Mouse (Mus musculus): ENCODE data around the gene Kcnd3.

Kcnd3 gene

DNA sequence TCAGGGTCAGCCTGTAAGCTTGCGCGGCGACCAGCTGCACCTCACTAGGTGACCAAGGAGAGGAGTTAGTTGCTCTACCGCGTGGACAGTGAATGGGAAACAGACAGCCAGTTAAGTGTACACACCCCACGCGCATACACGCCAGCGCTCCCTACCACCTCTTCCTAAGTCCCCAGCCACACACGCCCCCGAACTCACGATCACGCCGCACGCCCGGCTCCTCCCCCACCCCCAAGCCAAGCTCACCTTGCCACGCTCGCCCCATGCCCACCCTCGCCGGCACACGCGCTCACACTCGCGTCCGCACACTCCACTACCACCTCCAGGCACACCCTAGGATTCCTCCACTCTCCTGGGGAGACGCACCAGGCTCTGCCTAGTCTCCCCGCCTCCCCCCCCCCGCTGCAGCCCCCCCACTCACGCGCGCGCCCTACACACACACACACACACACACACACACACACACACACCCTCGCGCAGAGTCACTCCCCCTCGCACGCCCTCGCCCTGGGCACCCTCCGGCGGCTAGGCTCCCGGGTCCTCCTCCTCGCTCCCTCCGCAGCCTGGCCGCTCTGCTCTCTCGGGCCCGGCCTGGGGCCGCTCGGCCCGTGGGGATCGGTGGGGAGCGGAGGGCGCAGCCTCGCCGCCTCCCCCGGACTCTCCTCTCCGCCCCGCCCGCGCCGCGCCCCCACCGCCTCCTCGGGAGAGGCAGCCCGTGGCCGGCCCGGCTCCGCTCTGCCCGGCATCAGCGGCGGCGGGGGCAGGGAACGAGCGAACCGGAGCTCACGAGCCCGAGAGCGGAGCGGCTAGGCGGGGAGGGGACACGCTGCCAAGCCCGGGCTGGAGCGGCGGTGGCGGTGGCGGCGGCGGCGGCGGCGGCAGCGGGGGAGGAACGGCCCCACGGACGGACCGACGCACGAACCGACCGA is at the start of gene Kcnd3:
TSS of gene Kcnd3 (plus strand) at position 704 of the 929 bp plus-strand sequence.
- in situ Hi-C loops (cut with MseI, MboI) = no loop called here

DNA sequence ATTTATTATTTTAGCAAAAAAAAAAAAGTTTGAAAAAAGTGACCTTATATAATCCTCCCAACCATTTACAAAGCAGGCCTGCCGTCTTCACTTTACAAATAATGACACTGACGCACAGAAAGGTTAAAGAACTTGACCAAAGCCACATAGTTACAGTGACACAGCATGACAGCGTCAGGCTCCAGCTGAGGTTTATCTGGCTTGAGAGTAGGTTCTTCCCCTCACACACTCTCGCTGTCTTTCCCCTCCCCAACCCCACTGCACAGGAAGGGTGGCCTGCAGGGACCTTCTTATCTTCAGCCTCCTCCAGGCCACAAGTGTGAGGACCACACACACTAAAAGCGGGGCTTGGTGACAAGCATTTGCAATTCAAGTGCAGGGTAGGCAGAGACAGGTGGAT is 49.5 kb upstream of the Kcnd3 start:
- in situ Hi-C loops (cut with MseI, MboI) = no loop called here

DNA sequence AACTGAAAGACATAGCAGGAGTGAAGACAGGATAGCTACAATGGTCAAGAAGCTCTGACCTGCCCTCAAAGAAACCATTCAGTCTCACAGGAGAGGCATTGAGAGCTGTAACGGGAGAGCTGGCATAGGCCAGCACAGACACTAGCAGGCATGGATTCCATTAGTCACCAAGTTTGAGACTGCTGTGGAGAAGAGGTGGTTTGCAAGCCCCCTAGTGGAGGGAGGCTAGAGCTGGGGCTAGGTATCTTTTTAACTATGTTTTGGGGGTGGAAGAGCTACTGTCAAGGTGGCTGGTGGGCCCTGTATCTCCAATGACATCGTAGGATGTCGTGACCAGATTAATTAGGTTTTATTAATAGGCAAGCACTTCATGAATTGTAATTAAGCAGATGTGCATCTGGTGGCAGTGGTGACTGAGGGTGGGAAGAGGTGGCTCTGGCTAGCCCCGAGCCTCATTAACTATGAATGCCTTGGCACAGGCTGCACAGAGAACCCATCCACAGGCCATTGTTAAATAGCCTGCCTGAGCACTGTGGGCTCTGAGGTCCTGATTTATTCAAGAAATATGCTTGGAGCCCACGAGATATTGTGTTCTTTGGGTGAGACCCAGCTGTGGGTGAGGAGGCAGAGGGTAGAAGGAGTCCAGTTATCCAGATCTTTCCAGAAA is 48.6 kb upstream of the Kcnd3 start:
- in situ Hi-C loops (cut with MseI, MboI) = no loop called here

DNA sequence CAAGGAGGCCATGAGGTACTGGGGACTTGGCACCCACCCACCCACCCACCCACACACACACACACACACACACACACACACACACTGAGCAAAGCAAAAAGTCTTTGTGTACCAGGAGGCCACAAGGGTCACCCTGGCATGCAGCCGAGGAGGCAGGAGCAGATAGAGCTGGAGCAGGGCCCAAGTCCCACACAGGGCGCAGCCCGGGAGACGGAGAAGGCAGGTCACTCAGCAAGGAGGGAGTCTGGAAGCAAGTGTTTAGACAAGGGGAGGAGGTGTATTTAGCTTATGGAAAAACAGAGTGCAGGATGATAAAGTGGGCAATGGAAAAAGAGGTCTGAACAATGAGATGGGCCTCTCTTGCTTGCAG is 48.1 kb upstream of the Kcnd3 start:
- in situ Hi-C loops (cut with MseI, MboI) = no loop called here

DNA sequence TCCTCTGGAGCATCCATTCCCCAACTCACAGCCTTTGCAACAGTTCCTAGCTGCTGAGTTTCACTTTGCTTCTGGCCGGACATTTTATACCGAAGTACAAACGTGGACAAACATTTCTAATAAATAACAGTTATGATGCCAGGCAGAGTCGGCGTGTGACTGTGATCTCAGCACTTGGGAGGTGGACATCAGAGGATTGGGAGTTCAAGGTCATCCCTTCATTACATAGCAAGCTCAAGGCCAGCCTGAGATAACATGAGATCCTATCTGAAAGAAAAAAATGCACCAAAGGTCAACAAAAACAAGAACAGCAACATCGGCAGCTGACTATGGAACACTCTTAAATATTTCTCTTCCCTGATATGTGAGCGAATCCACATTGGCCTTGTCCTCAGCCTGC is 46.6 kb upstream of the Kcnd3 start:
- in situ Hi-C loops (cut with MseI, MboI) = no loop called here

DNA sequence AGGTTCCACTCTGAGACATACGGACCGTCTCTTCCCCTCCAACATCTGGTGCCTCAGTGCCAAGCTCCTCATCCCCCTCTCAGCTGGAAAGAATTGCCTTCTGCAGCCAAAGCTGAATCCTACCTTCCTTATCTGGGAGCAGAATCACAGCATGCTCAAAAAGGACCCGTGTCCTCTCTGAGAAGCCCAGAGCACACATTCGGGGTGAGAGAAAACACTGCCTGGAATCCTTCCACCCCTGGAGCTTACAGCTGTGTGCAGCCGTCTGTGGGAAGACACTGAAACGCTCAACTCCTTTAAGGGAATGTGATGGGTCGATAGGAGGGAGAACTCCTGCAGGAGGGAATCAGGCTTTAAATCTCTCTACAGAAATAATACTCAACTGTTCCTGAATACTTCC is 46.1 kb upstream of the Kcnd3 start:
- in situ Hi-C loops (cut with MseI, MboI) = no loop called here

DNA sequence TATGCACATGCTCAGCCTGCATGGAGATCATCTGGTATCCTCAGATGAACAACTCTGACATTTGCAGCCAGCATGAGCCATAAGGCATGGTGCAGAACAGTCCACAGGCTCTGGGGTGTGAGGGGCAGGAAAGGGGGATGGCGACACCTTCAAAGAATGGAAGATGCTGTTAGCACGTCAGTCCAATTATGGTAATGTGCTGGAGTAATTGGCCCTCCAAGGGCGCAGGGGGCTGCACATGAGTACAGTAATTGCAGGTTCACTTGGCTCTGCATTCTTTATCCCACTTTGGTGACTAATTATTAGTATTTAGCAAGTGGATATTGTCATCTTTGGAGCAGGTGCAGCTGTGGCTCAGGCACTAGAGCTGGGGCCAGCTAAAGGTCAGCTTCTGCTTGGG is 43.9 kb upstream of the Kcnd3 start:
- in situ Hi-C loops (cut with MseI, MboI) = no loop called here

DNA sequence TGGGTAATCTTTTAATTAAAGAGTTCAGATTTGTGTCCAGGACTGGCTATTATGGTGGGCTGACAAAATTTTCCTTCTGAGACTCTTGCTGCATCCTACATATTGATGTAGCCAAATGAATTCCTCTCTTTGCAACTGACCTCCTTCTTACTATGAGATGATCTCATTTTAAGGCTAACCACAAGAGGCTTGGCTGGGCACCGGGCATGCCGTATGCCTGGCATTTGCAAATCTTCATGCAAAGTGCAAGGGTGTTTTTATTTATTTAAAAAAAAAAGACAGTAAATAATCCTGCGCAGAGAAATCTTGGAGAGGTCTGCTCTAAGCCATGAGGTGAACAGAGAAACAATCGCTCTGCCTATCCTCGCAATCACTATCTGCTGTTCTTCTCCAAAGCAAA is 41.3 kb upstream of the Kcnd3 start:
- in situ Hi-C loops (cut with MseI, MboI) = no loop called here

DNA sequence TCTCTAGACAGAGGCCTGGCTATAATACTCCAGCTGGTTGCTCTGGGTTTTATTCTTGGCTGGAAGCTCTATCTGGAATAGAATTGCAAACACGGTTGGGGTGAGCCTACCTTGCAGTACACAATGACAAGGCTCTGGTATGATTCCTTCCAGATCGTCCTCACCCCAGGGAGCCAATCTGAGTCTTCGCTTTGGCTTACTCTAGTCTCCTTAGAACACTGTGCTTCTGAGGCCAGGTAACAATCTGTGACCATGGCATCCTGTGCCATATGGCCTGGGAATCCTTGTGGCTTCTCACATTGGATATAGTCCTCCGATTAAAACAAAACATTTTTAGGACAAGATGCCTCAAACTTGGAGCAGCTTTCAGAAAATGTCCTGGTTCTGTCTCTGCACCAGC is 40.4 kb upstream of the Kcnd3 start:
- in situ Hi-C loops (cut with MseI, MboI) = no loop called here

DNA sequence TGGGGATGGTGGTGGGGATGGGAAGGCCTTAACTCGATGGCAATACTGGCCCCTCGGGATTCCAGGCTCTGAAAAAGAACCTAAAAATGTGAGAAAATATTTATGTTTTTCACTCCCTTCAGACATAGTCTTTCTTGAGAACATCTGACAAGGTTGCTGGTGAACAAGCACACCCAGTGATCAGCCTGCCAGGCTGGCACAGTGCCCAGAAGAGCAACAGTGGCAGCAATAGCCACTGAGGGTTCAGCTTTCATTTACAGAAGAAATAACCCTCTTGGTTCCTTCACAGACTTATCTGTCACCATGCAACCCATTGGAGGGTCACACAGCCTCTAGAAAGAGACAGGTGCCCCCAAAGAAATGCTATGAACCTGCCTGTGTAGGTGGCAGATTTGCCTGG is 39.9 kb upstream of the Kcnd3 start:
- in situ Hi-C loops (cut with MseI, MboI) = no loop called here

DNA sequence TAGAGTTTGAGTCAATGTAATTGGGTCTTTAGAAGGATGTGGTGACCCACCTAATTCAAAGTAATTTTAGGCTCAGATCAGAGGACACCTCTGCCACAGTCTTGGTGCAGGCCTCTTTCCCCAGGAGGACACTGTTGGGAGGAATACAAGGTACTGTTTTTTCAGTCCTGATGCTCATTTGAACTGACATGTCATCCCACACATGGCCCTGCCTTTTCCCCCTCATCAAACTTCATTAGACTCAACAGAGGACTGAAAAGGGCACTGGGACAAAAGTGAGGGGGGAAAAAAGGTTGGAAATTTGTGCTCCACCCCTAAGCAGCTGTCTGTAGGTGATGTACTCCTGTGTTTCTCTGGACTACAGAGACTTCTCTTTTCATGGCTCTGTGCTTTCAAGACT is 39.4 kb upstream of the Kcnd3 start:
- in situ Hi-C loops (cut with MseI, MboI) = no loop called here

DNA sequence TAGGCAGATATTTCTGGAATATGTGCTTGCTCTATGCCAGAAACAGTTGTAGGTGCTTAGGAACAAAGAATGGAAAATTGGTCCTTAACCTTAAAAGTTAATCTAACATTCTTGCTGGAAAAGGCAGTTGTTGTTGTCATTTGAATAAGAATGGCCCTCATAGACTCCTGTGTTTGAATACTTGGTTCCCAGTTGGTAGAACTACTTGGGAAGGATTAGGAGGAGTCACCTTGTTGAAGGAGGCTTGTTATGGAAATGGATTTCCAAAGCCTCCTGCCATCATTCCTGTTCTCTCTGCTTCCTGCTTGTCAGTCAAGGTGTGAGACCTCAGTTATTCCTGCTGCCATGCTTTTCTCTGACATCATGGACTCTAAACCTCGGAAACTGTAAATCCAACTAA is 33.7 kb upstream of the Kcnd3 start:
- in situ Hi-C loops (cut with MseI, MboI) = no loop called here

DNA sequence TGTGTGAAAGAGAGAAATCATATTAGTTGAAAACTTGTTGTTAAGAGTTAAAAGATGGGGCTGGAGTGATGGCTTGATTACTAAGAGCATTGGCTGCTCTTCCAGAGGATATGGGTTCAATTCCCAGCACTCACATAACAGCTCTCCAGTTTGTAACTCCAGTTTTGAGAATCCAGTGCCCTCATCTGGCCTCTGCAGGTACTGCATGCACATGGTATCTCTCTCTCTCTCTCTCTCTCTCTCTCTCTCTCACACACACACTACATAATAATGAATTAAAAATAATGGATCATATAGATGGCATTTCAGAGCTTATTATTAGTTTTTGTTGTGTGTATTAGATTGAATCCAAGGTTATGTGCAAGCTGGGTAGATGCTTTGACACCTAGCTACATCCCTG is 29.7 kb upstream of the Kcnd3 start:
- in situ Hi-C loops (cut with MseI, MboI) = no loop called here

DNA sequence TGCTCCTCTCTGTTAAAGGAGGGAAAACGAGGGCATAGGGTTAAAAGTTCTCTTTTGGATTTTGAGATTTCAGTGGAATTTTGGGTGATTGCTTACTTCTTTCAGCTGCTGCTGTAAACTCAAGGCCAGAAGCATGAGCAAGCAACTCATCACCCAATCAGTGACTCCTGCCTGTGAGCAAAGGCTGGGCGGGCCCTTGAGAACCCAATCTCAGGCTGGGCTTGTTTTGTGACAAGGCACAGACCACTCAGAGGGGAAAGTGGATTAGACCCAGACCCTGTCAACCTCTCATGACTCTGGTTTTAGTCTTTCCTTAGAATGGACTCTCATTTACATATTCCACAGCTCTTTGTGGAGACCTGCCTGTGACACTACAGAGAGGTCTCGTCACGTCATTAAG is 28.7 kb upstream of the Kcnd3 start:
- in situ Hi-C loops (cut with MseI, MboI) = no loop called here

DNA sequence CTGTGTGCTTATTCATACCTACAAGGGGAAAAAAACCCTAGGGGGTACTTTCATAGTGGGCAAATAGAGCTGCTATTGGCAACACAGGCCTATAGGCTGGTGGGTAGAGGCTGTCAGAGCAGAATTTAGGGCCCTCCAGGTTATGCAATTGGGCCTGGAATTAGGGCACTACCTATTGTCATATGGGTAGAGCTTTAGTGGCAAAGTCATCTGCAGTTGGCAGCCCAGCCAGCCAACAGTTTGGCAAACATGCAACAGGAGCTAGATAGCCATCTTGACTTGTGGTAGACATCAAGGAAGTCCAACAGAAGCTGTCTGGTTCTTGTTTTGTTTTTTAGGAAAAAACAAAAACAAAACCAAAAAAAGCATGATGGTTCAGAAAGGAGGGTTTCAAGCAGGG is 23.5 kb upstream of the Kcnd3 start:
- in situ Hi-C loops (cut with MseI, MboI) = no loop called here

DNA sequence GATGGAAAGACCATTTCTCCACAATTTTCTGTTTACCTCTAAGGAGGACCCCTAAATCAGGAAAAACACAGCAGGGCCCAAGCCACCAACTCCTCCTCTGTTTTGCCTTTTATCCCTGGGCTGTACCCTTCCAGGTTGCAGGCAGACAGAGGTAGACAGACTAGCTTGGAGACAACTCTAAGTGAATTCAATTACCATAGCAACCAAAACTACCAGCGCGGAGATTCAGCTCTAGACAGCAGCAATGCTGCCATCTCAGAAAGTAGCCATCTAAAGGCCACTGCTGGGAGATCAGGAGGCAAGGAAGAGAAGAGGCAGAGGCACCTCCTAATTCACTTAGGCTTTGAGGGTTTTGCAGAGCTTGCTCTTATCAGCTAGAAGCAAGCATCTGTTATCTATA is 15.7 kb upstream of the Kcnd3 start:
- in situ Hi-C loops (cut with MseI, MboI) = no loop called here

DNA sequence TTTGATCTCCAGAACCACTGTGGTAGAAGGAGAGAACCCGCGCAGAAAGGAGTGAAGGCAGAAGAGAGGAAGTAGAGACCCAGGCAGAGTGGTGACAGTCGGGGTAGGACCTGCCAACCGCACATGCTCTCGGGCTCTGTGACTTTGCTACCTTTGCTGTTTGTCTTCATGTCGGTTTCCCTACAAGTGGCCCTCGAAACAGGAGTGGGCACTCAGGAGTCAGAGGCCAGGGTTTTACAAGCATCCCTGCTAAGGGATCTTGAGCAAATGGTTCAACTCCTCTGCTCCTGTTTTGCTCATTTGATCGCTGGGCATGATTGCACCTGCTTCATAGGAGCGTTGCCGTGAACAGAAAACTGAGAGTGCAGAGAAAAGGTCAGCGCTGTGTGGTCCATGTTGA is 15.2 kb upstream of the Kcnd3 start:
- in situ Hi-C loops (cut with MseI, MboI) = no loop called here

DNA sequence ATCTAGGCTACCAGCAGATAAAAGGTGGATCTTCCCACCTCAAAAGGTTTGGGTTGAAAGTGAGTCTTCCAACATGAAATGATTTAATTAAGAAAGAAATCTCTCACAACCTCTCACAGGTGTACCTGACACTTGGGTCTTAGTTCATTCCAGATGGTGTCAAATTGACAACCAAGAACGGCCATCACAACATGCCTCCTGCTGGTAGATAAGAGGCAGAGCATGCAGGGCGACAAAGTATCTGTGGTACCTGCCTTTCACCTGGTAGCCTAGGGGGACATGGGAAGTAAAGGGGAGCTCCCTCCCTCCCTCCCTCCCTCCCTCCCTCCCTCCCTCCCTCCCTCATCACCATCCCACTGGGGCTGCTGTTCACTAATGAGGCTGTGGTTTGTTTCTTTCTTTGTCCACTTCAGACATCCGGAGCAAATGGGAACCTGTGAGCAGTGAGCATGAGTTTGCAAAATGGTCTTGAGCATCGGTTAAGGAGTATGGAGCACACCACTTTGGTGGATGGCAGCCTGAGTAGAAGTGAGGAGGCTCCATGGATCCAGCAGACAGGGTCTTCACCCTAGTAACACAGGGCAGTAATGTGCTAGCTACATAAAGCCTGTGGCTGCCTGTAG is 11.1 kb upstream of the Kcnd3 start:
- in situ Hi-C loops (cut with MseI, MboI) = no loop called here

DNA sequence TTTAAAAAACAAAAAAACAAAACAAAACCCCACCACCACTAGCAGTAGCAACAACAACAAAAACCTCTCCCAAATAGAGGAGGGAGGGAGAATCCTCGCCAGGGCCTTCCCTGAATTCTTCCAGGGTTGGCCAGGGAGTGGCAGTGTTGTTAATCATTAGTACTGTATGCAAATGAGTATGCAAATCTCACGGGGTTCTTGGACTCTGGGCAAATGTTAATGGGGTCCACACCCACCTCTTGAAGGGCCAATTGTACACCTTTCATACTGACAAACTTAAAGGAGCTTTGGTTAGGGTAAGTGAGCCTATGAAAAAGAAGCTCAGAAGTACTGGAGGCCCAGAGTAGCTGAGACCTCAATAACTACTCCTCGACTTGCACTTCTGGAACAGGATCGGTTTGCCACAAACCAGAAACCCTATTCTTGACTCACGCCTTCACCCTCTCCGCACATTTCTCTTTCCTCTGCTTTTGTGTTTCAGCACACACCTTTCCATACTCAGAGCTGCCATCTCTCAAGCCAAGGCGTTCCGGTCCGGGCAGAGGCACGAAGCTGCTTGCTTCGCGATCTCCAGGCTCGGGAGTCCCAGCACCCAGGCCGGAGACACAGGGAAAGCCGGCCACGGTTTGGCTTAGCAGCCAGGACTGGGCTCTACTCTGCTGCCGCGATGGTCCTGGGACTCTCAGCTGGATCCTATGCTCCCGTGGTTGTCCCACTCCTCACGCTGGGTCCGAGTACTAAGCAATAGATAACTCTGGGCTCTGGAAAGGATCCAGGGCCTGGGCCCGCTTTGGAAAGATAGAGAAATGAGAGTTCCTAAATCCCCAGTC is 1.3 kb upstream of the Kcnd3 start:
- in situ Hi-C loops (cut with MseI, MboI) = no loop called here

DNA sequence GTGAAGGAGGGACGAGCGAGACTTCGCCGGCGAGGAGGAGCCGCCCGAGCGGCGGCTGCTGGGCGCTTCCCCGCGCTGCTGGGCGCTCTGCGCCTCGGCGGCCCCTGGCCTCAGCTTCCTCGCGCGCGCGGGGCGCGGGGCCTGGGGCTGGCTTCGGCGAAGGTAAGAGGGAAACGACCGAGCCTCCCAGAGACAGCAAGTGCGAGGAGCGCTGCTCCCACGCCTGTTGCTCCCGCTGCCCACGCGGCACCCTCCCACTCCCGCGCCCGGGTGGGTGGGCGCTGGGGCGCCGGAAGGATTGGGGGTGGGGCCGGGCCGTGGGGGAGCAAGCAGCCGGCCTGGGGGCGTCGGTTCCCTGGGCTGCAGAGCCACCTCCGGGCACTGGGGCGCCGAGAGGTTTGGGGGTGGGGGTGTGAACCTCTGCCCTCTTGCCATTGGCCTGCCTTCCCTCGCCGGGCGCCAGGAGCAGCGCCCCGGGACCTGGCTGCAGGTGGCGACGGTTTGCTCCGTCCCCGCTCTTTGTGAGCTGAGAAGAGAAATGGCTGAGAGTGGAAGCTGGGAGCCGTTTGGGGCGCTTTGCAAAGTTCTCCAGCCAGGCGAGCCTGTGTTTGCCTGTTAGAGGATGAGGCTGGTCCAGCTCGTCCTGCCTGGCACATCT is 555 bp downstream of the Kcnd3 start:
- in situ Hi-C loops (cut with MseI, MboI) = no loop called here

DNA sequence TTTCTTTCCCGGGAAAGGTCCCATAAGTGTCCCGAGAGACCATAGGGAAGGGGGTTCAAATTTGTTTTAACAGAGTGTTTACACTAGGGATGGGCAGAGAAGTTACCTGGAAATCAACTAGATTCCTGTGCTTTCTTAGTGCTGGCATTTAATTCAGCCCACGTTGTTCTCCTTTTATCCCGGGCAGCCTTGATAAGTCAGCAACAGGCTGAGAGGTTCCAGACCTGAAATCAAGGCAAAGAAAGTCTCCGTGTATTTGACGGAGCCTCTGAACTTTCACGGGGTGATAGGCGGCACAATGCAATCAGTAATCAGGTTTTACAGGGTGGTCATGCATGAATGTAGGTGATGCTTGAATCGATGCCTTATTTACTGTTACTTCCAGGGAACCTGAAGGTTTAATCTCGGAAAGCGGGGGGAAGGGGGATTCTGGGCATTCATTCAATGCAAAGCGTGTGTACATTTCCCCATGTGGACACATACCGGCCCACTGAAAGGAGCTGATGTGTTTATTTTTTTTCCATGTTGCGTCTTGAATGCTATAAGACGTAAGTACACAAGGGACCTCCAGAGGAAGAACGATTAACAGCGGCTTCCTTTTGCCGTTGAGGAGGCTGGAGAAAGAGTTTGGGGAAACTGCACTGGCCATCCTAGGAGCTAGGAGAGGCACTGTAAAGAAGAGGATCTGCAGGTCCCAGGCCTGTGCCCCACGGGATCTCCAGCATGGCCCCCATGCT is 1.3 kb downstream of the Kcnd3 start:
- in situ Hi-C loops (cut with MseI, MboI) = no loop called here
